Mouse (Mus musculus) T-helper 1 cell (primary cell): Measurements from ENCODE around the gene Fgf8.

ENCODE experiments used
- in situ Hi-C: fragments of 300-600 bp; cut with MboI, MseI; formaldehyde crosslinking; loops from one replicate; pipeline ENCODE4 v1.15.1; 2025; ENCODE audit warnings: high pct_unique_total_duplicates

Gene Fgf8

GRCm38 (mm10) chr19:45730042-45730441 lies 12.7 kb downstream of the Fgf8 start:
- in situ Hi-C loops = no loop called here

GRCm38 (mm10) chr19:45727231-45727630 lies 15.5 kb downstream of the Fgf8 start:
- in situ Hi-C loops = loop anchor here (5.0 kb wide), 1 partner anchor 50 kb away; no protein-coding TSS in a partner anchor

GRCm38 (mm10) chr19:45725677-45726277 lies 16.9 kb downstream of the Fgf8 start:
- in situ Hi-C loops = loop anchor here (5.0 kb wide), 1 partner anchor 48 kb away; no protein-coding TSS in a partner anchor

- in situ Hi-C loops = no loop called here
Measured at GRCm38 (mm10) chr19:45722188-45722587, 20.5 kb downstream of the Fgf8 start.

GRCm38 (mm10) chr19:45718286-45718685 lies 24.4 kb downstream of the Fgf8 start:
- in situ Hi-C loops = no loop called here

- in situ Hi-C loops = no loop called here
Measured at GRCm38 (mm10) chr19:45717493-45718220, 25.1 kb downstream of the Fgf8 start.

- in situ Hi-C loops = no loop called here
Measured at GRCm38 (mm10) chr19:45708704-45709103, 34.0 kb downstream of the Fgf8 start.

GRCm38 (mm10) chr19:45696281-45696600 lies 46.5 kb downstream of the Fgf8 start:
- in situ Hi-C loops = no loop called here

- in situ Hi-C loops = no loop called here
Measured at GRCm38 (mm10) chr19:45695496-45696280, 47.0 kb downstream of the Fgf8 start.

GRCm38 (mm10) chr19:45694056-45694455 lies 48.7 kb downstream of the Fgf8 start:
- in situ Hi-C loops = no loop called here

GRCm38 (mm10) chr19:45692211-45692610 lies 50.5 kb downstream of the Fgf8 start:
- in situ Hi-C loops = no loop called here

GRCm38 (mm10) chr19:45691001-45691535 lies 51.6 kb downstream of the Fgf8 start:
- in situ Hi-C loops = no loop called here

- in situ Hi-C loops = no loop called here
Measured at GRCm38 (mm10) chr19:45687001-45687400, 55.7 kb downstream of the Fgf8 start.
